Mouse (Mus musculus): Measurements from ENCODE around the gene Hmgcl. TPM values are rescaled to one million over a fixed set of nuclear protein-coding genes. Genes with fewer than 3 reads are reported as not detected.
"Not testable (repeated sequence)": the region's sequence is repeated elsewhere in the genome, so short reads cannot be mapped to it uniquely, and the experiment has no call there.

The Hmgcl gene
- total and polyA plus RNA-seq, 2 experiments = 187 to 266 TPM

DNA sequence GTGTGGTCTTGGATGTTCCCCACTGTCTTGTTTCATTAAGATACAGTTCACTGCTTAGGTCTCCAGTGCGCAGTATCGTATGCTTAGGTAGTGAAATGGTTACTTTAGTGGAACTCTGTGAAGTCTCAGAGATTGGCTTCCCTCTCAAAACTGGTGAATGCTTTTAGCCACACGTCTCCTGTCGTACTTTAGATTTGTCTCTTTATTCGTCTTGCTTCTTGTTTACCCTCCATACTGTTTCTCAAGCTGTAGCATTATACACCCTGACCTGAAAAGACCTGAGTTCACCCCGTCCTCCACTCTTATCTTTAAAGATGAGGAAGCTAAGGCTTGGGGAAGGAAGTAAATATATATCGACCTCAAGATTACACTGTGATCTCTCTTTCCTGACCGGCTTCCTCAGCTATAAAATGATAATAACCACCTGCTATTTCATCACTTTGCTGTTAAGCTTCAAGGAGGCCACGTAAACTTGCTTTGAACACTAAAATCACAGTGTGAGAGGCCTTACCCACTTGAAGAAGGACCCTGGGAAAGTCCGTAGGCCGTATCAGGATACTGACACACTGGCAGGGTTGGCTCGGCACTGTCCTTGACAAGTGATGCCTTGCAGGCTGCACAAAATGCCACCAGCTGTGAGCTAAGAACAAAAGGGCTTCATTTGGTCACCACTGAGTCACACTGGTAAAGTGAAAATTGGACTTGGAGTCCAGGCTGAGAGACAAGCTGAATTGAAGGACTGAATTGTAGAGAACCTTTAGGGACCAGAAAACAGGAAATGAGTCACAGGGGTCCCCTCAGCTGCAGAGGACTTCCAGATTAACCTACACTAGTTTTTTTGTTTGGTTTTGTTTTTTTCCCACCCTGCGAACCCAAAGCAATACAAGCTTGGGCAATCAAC, 26.9 kb downstream of the Hmgcl start:
- peaks cover 8% of the 10 kb centered on the region for H3K79me2 ChIP-seq (ENCODE audit: control insufficient read depth, insufficient read depth, low read length)
- no peak for DNase-seq (ENCODE audit: extremely low read depth, low read depth, low spot score)
- H3K27me3 ChIP-seq (ENCODE audit: control insufficient read depth, insufficient read depth, low read length) = no peaks in the 10 kb centered on the region
- peaks cover 6% of the 10 kb centered on the region for H3K4me1 ChIP-seq (ENCODE audit: control insufficient read depth, insufficient read depth, low read length)
- no peak for TF ChIP-seq POLR2A (IDR thresholded peaks at IDR 0.05; ENCODE audit: extremely low read depth, insufficient read depth, low read length)
- no peak for TF ChIP-seq CTCF (IDR thresholded peaks at IDR 0.05; ENCODE audit: low read depth, low read length)
- H3K4me3 ChIP-seq (ENCODE audit: insufficient read depth, low read depth, low read length) = peak overlapping the region; percentile 79
- 63% methylated on average over 13 of the region's 13 CpGs for WGBS
- peaks cover 21% of the 10 kb centered on the region for H3K36me3 ChIP-seq (ENCODE audit: control insufficient read depth, insufficient read depth, low read length)
- no peak overlapping the region for H3K9ac ChIP-seq (ENCODE audit: low read depth, low read length)
- H3K27ac ChIP-seq (replicated peaks; ENCODE audit: insufficient read depth, low read depth, low read length) = no peak overlapping the region

DNA sequence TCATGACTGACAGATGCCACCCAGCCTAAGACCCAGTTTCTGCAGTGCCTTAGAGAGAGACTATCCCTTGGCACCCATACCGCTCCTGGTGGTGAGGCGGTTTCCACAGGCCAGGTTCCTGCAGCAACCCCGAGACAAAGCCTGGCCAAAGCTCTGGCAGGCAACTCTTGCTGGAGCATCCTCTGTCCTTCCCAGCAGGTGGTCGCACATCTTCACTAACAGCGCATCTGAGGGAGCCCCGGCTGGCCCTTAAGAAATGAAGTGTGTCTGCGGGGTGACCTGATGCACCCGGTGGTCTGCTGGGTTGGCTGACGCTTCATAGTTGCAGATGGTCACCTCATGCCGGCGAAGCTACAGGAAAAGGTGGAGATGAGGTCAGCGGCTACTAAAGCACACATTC, 29.9 kb downstream of the Hmgcl start:
- TF ChIP-seq CTCF (IDR thresholded peaks at IDR 0.05; ENCODE audit: low read depth, low read length) (no peak), POLR2A (IDR thresholded peaks at IDR 0.05; ENCODE audit: extremely low read depth, insufficient read depth, low read length) (no peak)
- no peak for DNase-seq (ENCODE audit: extremely low read depth, low read depth, low spot score)
- H3K36me3 ChIP-seq (ENCODE audit: control insufficient read depth, insufficient read depth, low read length) = peaks cover 23% of the 10 kb centered on the region
- H3K79me2 ChIP-seq (ENCODE audit: control insufficient read depth, insufficient read depth, low read length) = peaks cover 8% of the 10 kb centered on the region
- H3K9ac ChIP-seq (ENCODE audit: low read depth, low read length) = no peak overlapping the region
- 94% methylated on average over 12 of the region's 12 CpGs for WGBS
- H3K4me3 ChIP-seq (ENCODE audit: insufficient read depth, low read depth, low read length) = no peak overlapping the region
- H3K27ac ChIP-seq (replicated peaks; ENCODE audit: insufficient read depth, low read depth, low read length) = no peak overlapping the region
- H3K27me3 ChIP-seq (ENCODE audit: control insufficient read depth, insufficient read depth, low read length) = no peaks in the 10 kb centered on the region
- peaks cover 6% of the 10 kb centered on the region for H3K4me1 ChIP-seq (ENCODE audit: control insufficient read depth, insufficient read depth, low read length)

DNA sequence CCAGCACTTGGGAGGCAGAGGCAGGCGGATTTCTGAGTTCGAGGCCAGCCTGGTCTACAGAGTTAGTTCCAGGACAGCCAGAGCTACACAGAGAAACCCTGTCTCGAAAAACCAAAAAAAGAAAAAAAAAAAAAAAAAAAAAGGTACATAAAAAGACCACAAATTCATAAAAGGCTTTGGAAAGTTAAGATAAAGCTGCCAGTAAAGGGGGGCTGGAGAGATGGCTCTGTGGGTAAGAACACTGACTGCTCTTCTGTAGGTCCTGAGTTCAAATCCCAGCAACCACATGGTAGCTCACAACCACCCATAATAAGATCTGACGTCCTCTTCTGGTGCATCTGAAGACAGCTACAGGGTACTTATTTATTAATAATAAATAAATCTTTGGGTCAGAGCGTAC, 34.0 kb downstream of the Hmgcl start:
- not testable (repeated sequence) for H3K4me1 ChIP-seq (ENCODE audit: control insufficient read depth, insufficient read depth, low read length); DNase-seq (ENCODE audit: extremely low read depth, low read depth, low spot score); H3K9ac ChIP-seq (ENCODE audit: low read depth, low read length); H3K27ac ChIP-seq (replicated peaks; ENCODE audit: insufficient read depth, low read depth, low read length); H3K79me2 ChIP-seq (ENCODE audit: control insufficient read depth, insufficient read depth, low read length); H3K27me3 ChIP-seq (ENCODE audit: control insufficient read depth, insufficient read depth, low read length); H3K4me3 ChIP-seq (ENCODE audit: insufficient read depth, low read depth, low read length)
- 89% methylated on average over 5 of the region's 5 CpGs for WGBS
- peaks cover 18% of the 10 kb centered on the region for H3K36me3 ChIP-seq (ENCODE audit: control insufficient read depth, insufficient read depth, low read length)

DNA sequence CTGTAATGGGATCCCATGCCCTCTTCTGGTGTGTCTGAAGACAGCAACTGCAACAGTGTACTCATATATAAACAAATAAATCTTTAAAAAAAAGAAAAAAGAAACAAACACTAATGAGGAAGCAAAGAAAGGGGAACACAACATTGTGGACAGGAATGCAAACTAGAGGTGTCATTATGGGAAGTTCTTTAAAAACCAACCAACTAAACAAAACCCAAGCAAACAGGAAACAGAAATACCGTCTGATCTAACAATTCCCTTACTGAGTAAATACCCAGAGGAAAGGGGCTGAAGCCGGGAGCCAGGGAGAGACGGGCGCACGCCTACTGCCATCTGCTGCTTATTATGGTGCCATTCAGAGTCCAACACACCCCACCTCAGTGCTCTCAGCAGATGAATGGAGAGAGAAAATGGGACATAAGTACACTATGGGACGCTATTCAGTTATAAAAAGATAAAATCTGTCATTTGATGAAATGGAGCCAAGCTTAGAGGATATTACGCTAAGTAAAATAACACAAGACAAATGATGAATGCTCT, 35.3 kb downstream of the Hmgcl start:
- Histone ChIP-seq H3K27ac (replicated peaks; ENCODE audit: insufficient read depth, low read depth, low read length) (no peak overlapping the region), H3K36me3 (ENCODE audit: control insufficient read depth, insufficient read depth, low read length) (peaks cover 9% of the 10 kb centered on the region)
- 78% methylated on average over 7 of the region's 7 CpGs for WGBS

DNA sequence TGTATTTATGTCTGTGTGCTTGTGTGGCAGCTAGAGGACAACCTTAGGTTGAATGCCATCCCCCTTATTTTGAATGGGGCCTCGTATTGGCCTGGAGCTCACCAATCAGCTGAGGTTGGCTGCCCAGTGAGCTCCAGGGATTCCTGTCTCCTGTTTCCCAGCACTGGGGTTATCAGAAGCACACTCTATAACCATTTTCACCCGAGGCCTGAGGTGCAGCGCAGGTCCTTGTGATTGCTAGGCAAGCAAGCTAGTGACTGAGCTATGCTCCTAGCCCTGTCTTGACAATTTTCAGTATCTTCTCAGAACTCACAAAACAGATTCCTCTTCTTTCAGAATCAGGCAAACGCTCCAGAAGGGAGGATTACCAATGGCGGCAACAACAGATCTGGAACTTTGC, 38.3 kb downstream of the Hmgcl start:
- Histone ChIP-seq H3K36me3 (ENCODE audit: control insufficient read depth, insufficient read depth, low read length) (no peaks in the 10 kb centered on the region; the same call in 1 of the 2 replicates), H3K9ac (ENCODE audit: low read depth, low read length) (no peak overlapping the region), H3K79me2 (ENCODE audit: control insufficient read depth, insufficient read depth, low read length) (peaks cover 8% of the 10 kb centered on the region; the same call in 1 of the 2 replicates), H3K4me3 (ENCODE audit: insufficient read depth, low read depth, low read length) (no peak overlapping the region), H3K4me1 (ENCODE audit: control insufficient read depth, insufficient read depth, low read length) (peaks cover 9% of the 10 kb centered on the region), H3K27ac (replicated peaks; ENCODE audit: insufficient read depth, low read depth, low read length) (no peak overlapping the region), H3K27me3 (ENCODE audit: control insufficient read depth, insufficient read depth, low read length) (no peaks in the 10 kb centered on the region)
- 81% methylated on average over 5 of the region's 5 CpGs for WGBS
- TF ChIP-seq CTCF (IDR thresholded peaks at IDR 0.05; ENCODE audit: low read depth, low read length) (no peak), POLR2A (IDR thresholded peaks at IDR 0.05; ENCODE audit: extremely low read depth, insufficient read depth, low read length) (no peak)
- DNase-seq (ENCODE audit: extremely low read depth, low read depth, low spot score) = no peak

More for the DNA sequence above, 35.3 kb downstream of the Hmgcl start:
- no peak overlapping the region for H3K4me3 ChIP-seq (ENCODE audit: insufficient read depth, low read depth, low read length)
- H3K9ac ChIP-seq (ENCODE audit: low read depth, low read length) = no peak overlapping the region
- H3K4me1 ChIP-seq (ENCODE audit: control insufficient read depth, insufficient read depth, low read length) = peaks cover 7% of the 10 kb centered on the region
- no peak for DNase-seq (ENCODE audit: extremely low read depth, low read depth, low spot score)
- no peaks in the 10 kb centered on the region for H3K27me3 ChIP-seq (ENCODE audit: control insufficient read depth, insufficient read depth, low read length)
- TF ChIP-seq POLR2A (IDR thresholded peaks at IDR 0.05; ENCODE audit: extremely low read depth, insufficient read depth, low read length) (no peak), CTCF (IDR thresholded peaks at IDR 0.05; ENCODE audit: low read depth, low read length) (no peak)
- H3K79me2 ChIP-seq (ENCODE audit: control insufficient read depth, insufficient read depth, low read length) = peaks cover 4% of the 10 kb centered on the region; the same call in 1 of the 2 replicates

DNA sequence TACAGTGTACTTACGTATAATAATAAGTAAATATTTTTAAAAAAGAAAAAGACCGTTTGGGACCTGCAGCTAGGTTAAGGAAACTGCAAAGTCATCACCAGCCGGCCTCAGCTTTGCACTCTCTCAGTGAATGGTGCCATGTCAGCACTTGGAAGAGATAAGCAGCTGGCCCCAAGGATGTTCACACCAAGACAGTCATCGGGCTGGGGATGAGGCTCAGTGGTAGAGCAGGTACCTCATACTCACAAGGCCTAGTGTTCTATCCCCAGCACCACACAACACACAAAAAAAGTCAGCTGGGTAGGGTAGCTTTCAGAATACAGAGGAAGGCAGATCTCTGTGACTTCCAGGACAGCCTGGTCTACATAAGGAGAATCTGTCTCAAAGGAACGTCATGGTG, 38.9 kb downstream of the Hmgcl start:
- H3K4me1 ChIP-seq (ENCODE audit: control insufficient read depth, insufficient read depth, low read length) = peaks cover 9% of the 10 kb centered on the region
- H3K27me3 ChIP-seq (ENCODE audit: control insufficient read depth, insufficient read depth, low read length) = no peaks in the 10 kb centered on the region
- H3K36me3 ChIP-seq (ENCODE audit: control insufficient read depth, insufficient read depth, low read length) = no peaks in the 10 kb centered on the region; the same call in 1 of the 2 replicates
- H3K79me2 ChIP-seq (ENCODE audit: control insufficient read depth, insufficient read depth, low read length) = peaks cover 8% of the 10 kb centered on the region; the same call in 1 of the 2 replicates
- TF ChIP-seq POLR2A (IDR thresholded peaks at IDR 0.05; ENCODE audit: extremely low read depth, insufficient read depth, low read length) (no peak), CTCF (IDR thresholded peaks at IDR 0.05; ENCODE audit: low read depth, low read length) (no peak)
- WGBS = 72% methylated on average over 5 of the region's 5 CpGs
- no peak overlapping the region for H3K27ac ChIP-seq (replicated peaks; ENCODE audit: insufficient read depth, low read depth, low read length)
- no peak overlapping the region for H3K9ac ChIP-seq (ENCODE audit: low read depth, low read length)
- no peak for DNase-seq (ENCODE audit: extremely low read depth, low read depth, low spot score)
- H3K4me3 ChIP-seq (ENCODE audit: insufficient read depth, low read depth, low read length) = no peak overlapping the region

All from liver, adult 2 months (tissue).